Mouse (Mus musculus): ENCODE measurements around the gene Mthfd1l. TPM values are rescaled to one million over a fixed set of nuclear protein-coding genes. Genes with fewer than 3 reads are reported as not detected.

Gene Mthfd1l
- polyA plus RNA-seq, 1 experiment: 5.6 TPM

- TF ChIP-seq CTCF (IDR thresholded peaks at IDR 0.05; ENCODE audit: low read depth, low read length) (peak; percentile 94), POLR2A (IDR thresholded peaks at IDR 0.05; ENCODE audit: borderline replicate concordance, low read depth, low read length) (no peak)
- Histone ChIP-seq H3K4me1 (ENCODE audit: control insufficient read depth, insufficient read depth, low read length) (no peaks in the 10 kb centered on the region; the same call in 1 of the 2 replicates), H3K4me3 (ENCODE audit: insufficient read depth, low read length) (no peak overlapping the region), H3K27ac (ENCODE audit: insufficient read depth, low read depth, low read length) (no peak overlapping the region)
These were observed 29.2 kb upstream of the Mthfd1l start for GRCm38 (mm10) chr10:3943492-3944395.

GRCm38 (mm10) chr10:3946871-3947270 lies 26.0 kb upstream of the Mthfd1l start:
- TF ChIP-seq CTCF (IDR thresholded peaks at IDR 0.05; ENCODE audit: low read depth, low read length) (no peak), POLR2A (IDR thresholded peaks at IDR 0.05; ENCODE audit: borderline replicate concordance, low read depth, low read length) (no peak)
- H3K4me1 ChIP-seq (ENCODE audit: control insufficient read depth, insufficient read depth, low read length): no peaks in the 10 kb centered on the region; the same call in 1 of the 2 replicates
- H3K4me3 ChIP-seq (ENCODE audit: insufficient read depth, low read length): no peak overlapping the region
- no peak overlapping the region for H3K27ac ChIP-seq (ENCODE audit: insufficient read depth, low read depth, low read length)

GRCm38 (mm10) chr10:3947346-3947745 lies 25.6 kb upstream of the Mthfd1l start:
- Histone ChIP-seq H3K4me3 (ENCODE audit: insufficient read depth, low read length) (no peak overlapping the region), H3K27ac (ENCODE audit: insufficient read depth, low read depth, low read length) (no peak overlapping the region), H3K4me1 (ENCODE audit: control insufficient read depth, insufficient read depth, low read length) (no peaks in the 10 kb centered on the region; the same call in 1 of the 2 replicates)
- no peak for TF ChIP-seq POLR2A (IDR thresholded peaks at IDR 0.05; ENCODE audit: borderline replicate concordance, low read depth, low read length)
- no peak for TF ChIP-seq CTCF (IDR thresholded peaks at IDR 0.05; ENCODE audit: low read depth, low read length)

GRCm38 (mm10) chr10:3949306-3949705 lies 23.6 kb upstream of the Mthfd1l start:
- Histone ChIP-seq H3K4me1 (ENCODE audit: control insufficient read depth, insufficient read depth, low read length) (no peaks in the 10 kb centered on the region), H3K27ac (ENCODE audit: insufficient read depth, low read depth, low read length) (no peak overlapping the region), H3K4me3 (ENCODE audit: insufficient read depth, low read length) (no peak overlapping the region)
- no peak for TF ChIP-seq POLR2A (IDR thresholded peaks at IDR 0.05; ENCODE audit: borderline replicate concordance, low read depth, low read length)

GRCm38 (mm10) chr10:3956471-3956870 lies 16.4 kb upstream of the Mthfd1l start:
- H3K27ac ChIP-seq (ENCODE audit: insufficient read depth, low read depth, low read length): no peak overlapping the region
- no peaks in the 10 kb centered on the region for H3K4me1 ChIP-seq (ENCODE audit: control insufficient read depth, insufficient read depth, low read length)
- H3K4me3 ChIP-seq (ENCODE audit: insufficient read depth, low read length): no peak overlapping the region
- TF ChIP-seq CTCF (IDR thresholded peaks at IDR 0.05; ENCODE audit: low read depth, low read length): no peak
- TF ChIP-seq POLR2A (IDR thresholded peaks at IDR 0.05; ENCODE audit: borderline replicate concordance, low read depth, low read length): no peak

- H3K4me1 ChIP-seq (ENCODE audit: control insufficient read depth, insufficient read depth, low read length): no peaks in the 10 kb centered on the region
- no peak overlapping the region for H3K27ac ChIP-seq (ENCODE audit: insufficient read depth, low read depth, low read length)
- TF ChIP-seq CTCF (IDR thresholded peaks at IDR 0.05; ENCODE audit: low read depth, low read length) (peak; percentile 30; the same call in 1 of the 2 replicates), POLR2A (IDR thresholded peaks at IDR 0.05; ENCODE audit: borderline replicate concordance, low read depth, low read length) (no peak)
- H3K4me3 ChIP-seq (ENCODE audit: insufficient read depth, low read length): no peak overlapping the region
These were observed 14.3 kb upstream of the Mthfd1l start for GRCm38 (mm10) chr10:3958591-3958990.

GRCm38 (mm10) chr10:3969026-3969425 lies 3.9 kb upstream of the Mthfd1l start:
- TF ChIP-seq POLR2A (IDR thresholded peaks at IDR 0.05; ENCODE audit: borderline replicate concordance, low read depth, low read length) (no peak), CTCF (IDR thresholded peaks at IDR 0.05; ENCODE audit: low read depth, low read length) (no peak)
- H3K4me1 ChIP-seq (ENCODE audit: control insufficient read depth, insufficient read depth, low read length): peaks cover 8% of the 10 kb centered on the region
- no peak overlapping the region for H3K4me3 ChIP-seq (ENCODE audit: insufficient read depth, low read length)
- H3K27ac ChIP-seq (ENCODE audit: insufficient read depth, low read depth, low read length): no peak overlapping the region

- peak overlapping the region; percentile 47 for H3K27ac ChIP-seq (ENCODE audit: insufficient read depth, low read depth, low read length)
- TF ChIP-seq CTCF (IDR thresholded peaks at IDR 0.05; ENCODE audit: low read depth, low read length) (no peak), POLR2A (IDR thresholded peaks at IDR 0.05; ENCODE audit: borderline replicate concordance, low read depth, low read length) (no peak)
- H3K4me1 ChIP-seq (ENCODE audit: control insufficient read depth, insufficient read depth, low read length): peaks cover 26% of the 10 kb centered on the region
- peak overlapping the region; percentile 73 for H3K4me3 ChIP-seq (ENCODE audit: insufficient read depth, low read length)
These were observed 681 bp upstream of the Mthfd1l start for GRCm38 (mm10) chr10:3972237-3972636.

GRCm38 (mm10) chr10:3973589-3974070 lies 712 bp downstream of the Mthfd1l start:
- peaks cover 26% of the 10 kb centered on the region for H3K4me1 ChIP-seq (ENCODE audit: control insufficient read depth, insufficient read depth, low read length)
- peak overlapping the region; percentile 73 for H3K4me3 ChIP-seq (ENCODE audit: insufficient read depth, low read length)
- H3K27ac ChIP-seq (ENCODE audit: insufficient read depth, low read depth, low read length): peak overlapping the region; percentile 41
- no peak for TF ChIP-seq CTCF (IDR thresholded peaks at IDR 0.05; ENCODE audit: low read depth, low read length)
- TF ChIP-seq POLR2A (IDR thresholded peaks at IDR 0.05; ENCODE audit: borderline replicate concordance, low read depth, low read length): no peak

- Histone ChIP-seq H3K4me3 (ENCODE audit: insufficient read depth, low read length) (peak overlapping the region; percentile 38), H3K4me1 (ENCODE audit: control insufficient read depth, insufficient read depth, low read length) (peaks cover 26% of the 10 kb centered on the region), H3K27ac (ENCODE audit: insufficient read depth, low read depth, low read length) (no peak overlapping the region)
- no peak for TF ChIP-seq CTCF (IDR thresholded peaks at IDR 0.05; ENCODE audit: low read depth, low read length)
- no peak for TF ChIP-seq POLR2A (IDR thresholded peaks at IDR 0.05; ENCODE audit: borderline replicate concordance, low read depth, low read length)
These were observed 1.5 kb downstream of the Mthfd1l start for GRCm38 (mm10) chr10:3974380-3974779.

Data from bone marrow macrophage, adult 2 months (primary cell).